Mouse (Mus musculus) urinary bladder, postnatal 14 days (tissue): ENCODE measurements around the gene Rpp21.

Experiments used
- DNase-seq: peaks from one replicate; pipeline ENCODE4 v3.0.0; 2021; ENCODE audit warnings: low spot score

The Rpp21 gene

GRCm38 (mm10) chr17:36235300-36235699 lies 22.6 kb downstream of the Rpp21 start:
- peak; percentile 46 for DNase-seq

GRCm38 (mm10) chr17:36233572-36233971 lies 24.3 kb downstream of the Rpp21 start:
- no peak for DNase-seq

GRCm38 (mm10) chr17:36231318-36231717 lies 26.6 kb downstream of the Rpp21 start:
- peak; percentile 71 for DNase-seq

- no peak for DNase-seq
Measured at GRCm38 (mm10) chr17:36229046-36229445, 28.8 kb downstream of the Rpp21 start.

GRCm38 (mm10) chr17:36226921-36227320 lies 30.9 kb downstream of the Rpp21 start:
- peak; percentile 28 for DNase-seq

GRCm38 (mm10) chr17:36225231-36225824 lies 32.5 kb downstream of the Rpp21 start:
- DNase-seq = peak; percentile 18

- DNase-seq = no peak
Measured at GRCm38 (mm10) chr17:36224451-36224850, 33.4 kb downstream of the Rpp21 start.

- no peak for DNase-seq
Measured at GRCm38 (mm10) chr17:36218594-36219155, 39.2 kb downstream of the Rpp21 start.

- DNase-seq = no peak
Measured at GRCm38 (mm10) chr17:36215586-36215985, 42.3 kb downstream of the Rpp21 start.

GRCm38 (mm10) chr17:36206846-36207245 lies 51.0 kb downstream of the Rpp21 start:
- DNase-seq = no peak

GRCm38 (mm10) chr17:36205862-36206261 lies 52.0 kb downstream of the Rpp21 start:
- DNase-seq = no peak
